Mouse (Mus musculus) B cell, adult 67 days (primary cell): ENCODE measurements around the gene Olfr535. TPM values are rescaled to one million over a fixed set of nuclear protein-coding genes. Genes with fewer than 3 reads are reported as not detected.

Source experiments
- total RNA-seq, 2 experiments: library from RNA; stranded (reverse); gene quantifications; 4 replicates each; pipeline ENCODE4 v1.2.4; 2023

Olfr535 gene
- not detected for total RNA-seq

DNA sequence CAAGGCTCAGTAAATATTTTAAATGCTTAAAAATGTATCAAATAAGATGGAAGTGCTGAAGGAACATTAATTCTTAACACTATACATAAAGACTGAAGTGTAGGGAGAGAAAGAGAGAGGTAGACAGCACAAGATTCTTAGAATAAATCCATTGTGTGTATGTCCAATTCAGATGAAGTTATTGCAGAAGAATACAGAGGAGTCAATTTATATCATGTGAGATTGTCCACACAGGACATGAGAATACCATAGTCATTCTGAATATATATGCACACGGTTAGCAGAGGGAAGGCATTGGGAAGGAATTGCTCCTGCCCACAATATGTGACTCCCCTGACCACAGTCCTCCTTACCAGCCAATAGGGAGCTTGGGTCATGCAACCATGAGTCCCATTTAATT, at the start of gene Olfr535:
Gene Olfr535 (plus strand): TSS at position 301 of the 400 bp plus-strand sequence.

DNA sequence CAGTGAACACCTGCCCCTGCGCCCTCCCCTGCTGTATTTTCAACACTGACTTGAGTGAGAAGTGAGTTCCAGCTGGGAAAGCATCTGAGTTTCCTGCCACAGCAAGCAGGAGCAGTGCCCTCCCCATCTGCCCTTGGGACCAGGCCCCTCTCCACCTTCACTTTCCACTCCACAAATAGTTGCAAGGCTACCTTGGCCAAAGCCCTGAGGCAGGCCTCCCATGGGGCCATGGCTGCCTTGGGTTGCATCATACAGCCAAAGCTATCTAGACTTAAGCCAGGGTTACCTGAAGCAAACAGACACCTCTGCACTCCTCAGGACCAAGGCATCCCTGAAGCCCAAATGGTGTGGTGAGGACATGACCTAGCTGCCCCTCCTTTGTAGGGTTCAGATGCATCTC, 20.9 kb upstream of the Olfr535 start, which contains the start of gene Olfr533:
Gene Olfr533 (plus strand): TSS at position 301 of the 400 bp plus-strand sequence.

DNA sequence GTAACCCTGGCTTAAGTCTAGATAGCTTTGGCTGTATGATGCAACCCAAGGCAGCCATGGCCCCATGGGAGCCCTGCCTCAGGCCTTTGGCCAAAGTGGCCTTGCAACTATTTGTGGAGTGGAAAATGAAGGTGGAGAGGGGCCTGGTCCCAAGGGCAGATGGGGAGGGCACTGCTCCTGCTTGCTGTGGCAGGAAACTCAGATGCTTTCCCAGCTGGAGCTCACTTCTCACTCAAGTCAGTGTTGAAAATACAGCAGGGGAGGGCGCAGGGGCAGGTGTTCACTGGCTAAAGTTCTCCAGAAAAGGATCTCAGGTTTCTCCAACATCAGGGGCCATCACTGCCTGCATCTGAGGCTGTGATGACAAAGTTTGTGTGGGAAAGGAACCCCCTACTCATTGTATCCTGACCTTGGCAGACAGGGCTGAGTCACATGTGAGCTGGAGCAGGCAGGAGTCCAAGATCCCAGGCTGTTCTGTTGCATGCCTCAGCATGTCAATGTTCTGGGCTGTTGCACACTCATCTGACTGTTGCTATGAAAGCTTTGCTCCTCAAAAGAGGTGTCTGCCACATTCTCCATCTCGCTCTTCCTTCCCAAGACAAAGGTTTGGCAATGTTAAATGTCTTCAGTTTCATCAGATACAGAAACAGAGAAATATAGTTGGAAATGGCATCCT, 23.5 kb downstream of the Olfr535 start, which contains the start of gene Olfr536:
Gene Olfr536 (minus strand): TSS at position 51 of the 676 bp plus-strand sequence.

Other genes starting within 250 kb of the Olfr535 start
- gene 5830411N06Rik, start 236.9 kb upstream of the Olfr535 start, total RNA-seq: not detected
- gene Olfr525, start 163.4 kb upstream of the Olfr535 start, total RNA-seq: not detected
- gene Olfr527, start 150.2 kb upstream of the Olfr535 start, total RNA-seq: not detected
- not detected for gene Olfr60, start 122.5 kb upstream of the Olfr535 start, total RNA-seq
- not detected for gene Olfr530, start 107.9 kb upstream of the Olfr535 start, total RNA-seq
- gene Olfr531, start 81.3 kb upstream of the Olfr535 start, total RNA-seq: not detected
- gene Olfr532, start 62.6 kb upstream of the Olfr535 start, total RNA-seq: not detected
- not detected for gene Olfr533, start 20.8 kb upstream of the Olfr535 start, total RNA-seq
- gene Olfr536, start 23.2 kb downstream of the Olfr535 start, total RNA-seq: not detected
- gene Olfr538, start 83.7 kb downstream of the Olfr535 start, total RNA-seq: not detected
- not detected for gene Olfr46, start 117.1 kb downstream of the Olfr535 start, total RNA-seq
- not detected for gene Olfr61, start 144.8 kb downstream of the Olfr535 start, total RNA-seq
- gene Olfr53, start 162.2 kb downstream of the Olfr535 start, total RNA-seq: not detected
- gene Olfr539, start 175.7 kb downstream of the Olfr535 start, total RNA-seq: not detected
- gene Olfr45, start 197.7 kb downstream of the Olfr535 start, total RNA-seq: not detected
- not detected for gene Olfr541, start 213.1 kb downstream of the Olfr535 start, total RNA-seq